Mouse (Mus musculus): ENCODE data around the gene Zfp276. TPM values are rescaled to one million over a fixed set of nuclear protein-coding genes. Genes with fewer than 3 reads are reported as not detected.

Gene Zfp276
- total and polyA plus RNA-seq, 2 experiments from 2014 or later, result 14.8 to 37.3 TPM

GRCm38 (mm10) chr8:123234918-123235519, 19.0 kb upstream of the Zfp276 start:
- Histone ChIP-seq H3K27ac (ENCODE audit: low read depth, low read length) (no peak overlapping the region), H3K4me2 (ENCODE audit: low read depth) (peak overlapping the region; percentile 84), H3K9ac (peak overlapping the region; percentile 64), H3K36me3 (ENCODE audit: insufficient read depth) (no peaks in the 10 kb centered on the region), H3K27me3 (ENCODE audit: insufficient read depth, low read length) (peaks cover 7% of the 10 kb centered on the region; the same call in 1 of the 2 replicates), H3K4me3 (ENCODE audit: low read depth, low read length) (peak overlapping the region; percentile 54), H3K9me3 (ENCODE audit: low read length) (no peaks in the 10 kb centered on the region), H3K4me1 (ENCODE audit: insufficient read depth) (peaks cover 15% of the 10 kb centered on the region)
- DNase-seq, result peak; percentile 81
- 31% methylated on average over 13 of the region's 13 CpGs for WGBS
- ATAC-seq, result peak; percentile 21; the same call in 1 of the 2 replicates
- no peak for TF ChIP-seq CTCF (IDR thresholded peaks at IDR 0.05; ENCODE audit: low read depth)

- H3K9ac ChIP-seq, result peak within 1 kb of the TSS; percentile 64
- H3K27me3 ChIP-seq (ENCODE audit: insufficient read depth, low read length), result peaks cover 7% of the 10 kb centered on the region; the same call in 1 of the 2 replicates
- H3K9me3 ChIP-seq (ENCODE audit: low read length), result no peaks in the 10 kb centered on the region
- peak within 1 kb of the TSS; percentile 54 for H3K4me3 ChIP-seq (ENCODE audit: low read depth, low read length)
- no peaks in the 10 kb centered on the region for H3K36me3 ChIP-seq (ENCODE audit: insufficient read depth)
- peaks cover 15% of the 10 kb centered on the region for H3K4me1 ChIP-seq (ENCODE audit: insufficient read depth)
- 0 out of 2 replicates have a peak within 1 kb of the TSS, but pooled peaks have one; percentile 15 for H3K27ac ChIP-seq (ENCODE audit: low read depth, low read length)
- DNase-seq (peak; percentile 75), ATAC-seq (peak; percentile 84)
- WGBS, result 2% methylated on average over 57 of the region's 57 CpGs
- TF ChIP-seq CTCF (IDR thresholded peaks at IDR 0.05; ENCODE audit: low read depth), result peak; percentile 49
- H3K4me2 ChIP-seq (ENCODE audit: low read depth), result peak within 1 kb of the TSS; percentile 84
Measured at GRCm38 (mm10) chr8:123235520-123236497, 18.2 kb upstream of the Zfp276 start, which contains the start of gene Spata2l. Spata2l (minus strand) TSS chr8:123236233.

GRCm38 (mm10) chr8:123239398-123239797, 14.6 kb upstream of the Zfp276 start:
- ATAC-seq (no peak), DNase-seq (no peak)
- Histone ChIP-seq H3K9ac (no peak overlapping the region), H3K4me2 (ENCODE audit: low read depth) (no peak overlapping the region), H3K36me3 (ENCODE audit: insufficient read depth) (peaks cover 29% of the 10 kb centered on the region), H3K4me3 (ENCODE audit: low read depth, low read length) (no peak overlapping the region), H3K27ac (ENCODE audit: low read depth, low read length) (no peak overlapping the region), H3K27me3 (ENCODE audit: insufficient read depth, low read length) (peaks cover 7% of the 10 kb centered on the region; the same call in 1 of the 2 replicates), H3K4me1 (ENCODE audit: insufficient read depth) (peaks cover 15% of the 10 kb centered on the region), H3K9me3 (ENCODE audit: low read length) (no peaks in the 10 kb centered on the region)
- no peak for TF ChIP-seq CTCF (IDR thresholded peaks at IDR 0.05; ENCODE audit: low read depth)
- 86% methylated on average over 10 of the region's 10 CpGs for WGBS

- ATAC-seq (no peak), DNase-seq (no peak)
- Histone ChIP-seq H3K4me3 (ENCODE audit: low read depth, low read length) (no peak overlapping the region), H3K4me1 (ENCODE audit: insufficient read depth) (no peaks in the 10 kb centered on the region), H3K36me3 (ENCODE audit: insufficient read depth) (peaks cover 57% of the 10 kb centered on the region), H3K9me3 (ENCODE audit: low read length) (no peaks in the 10 kb centered on the region), H3K9ac (no peak overlapping the region), H3K27me3 (ENCODE audit: insufficient read depth, low read length) (no peaks in the 10 kb centered on the region), H3K27ac (ENCODE audit: low read depth, low read length) (no peak overlapping the region), H3K4me2 (ENCODE audit: low read depth) (no peak overlapping the region)
- 92% methylated on average over 7 of the region's 7 CpGs for WGBS
- TF ChIP-seq CTCF (IDR thresholded peaks at IDR 0.05; ENCODE audit: low read depth), result no peak
Measured at GRCm38 (mm10) chr8:123242107-123242923, 11.7 kb upstream of the Zfp276 start.

- WGBS, result 66% methylated on average over 11 of the region's 11 CpGs
Measured at GRCm38 (mm10) chr8:123243053-123243452, 10.9 kb upstream of the Zfp276 start.

GRCm38 (mm10) chr8:123244382-123244781, 9.6 kb upstream of the Zfp276 start:
- DNase-seq (no peak), ATAC-seq (no peak)
- no peak for TF ChIP-seq CTCF (IDR thresholded peaks at IDR 0.05; ENCODE audit: low read depth)
- WGBS, result 91% methylated on average over 4 of the region's 4 CpGs
- no peaks in the 10 kb centered on the region for H3K27me3 ChIP-seq (ENCODE audit: insufficient read depth, low read length)
- H3K4me1 ChIP-seq (ENCODE audit: insufficient read depth), result no peaks in the 10 kb centered on the region
- no peak overlapping the region for H3K4me2 ChIP-seq (ENCODE audit: low read depth)
- H3K9me3 ChIP-seq (ENCODE audit: low read length), result no peaks in the 10 kb centered on the region
- no peak overlapping the region for H3K4me3 ChIP-seq (ENCODE audit: low read depth, low read length)
- H3K36me3 ChIP-seq (ENCODE audit: insufficient read depth), result peaks cover 78% of the 10 kb centered on the region
- H3K9ac ChIP-seq, result no peak overlapping the region
- H3K27ac ChIP-seq (ENCODE audit: low read depth, low read length), result no peak overlapping the region

More at GRCm38 (mm10) chr8:123243053-123243452, 10.9 kb upstream of the Zfp276 start:
- H3K27ac ChIP-seq (ENCODE audit: low read depth, low read length), result no peak overlapping the region
- no peaks in the 10 kb centered on the region for H3K27me3 ChIP-seq (ENCODE audit: insufficient read depth, low read length)
- no peak for DNase-seq
- no peaks in the 10 kb centered on the region for H3K4me1 ChIP-seq (ENCODE audit: insufficient read depth)
- no peak for ATAC-seq
- no peak overlapping the region for H3K4me2 ChIP-seq (ENCODE audit: low read depth)
- H3K9me3 ChIP-seq (ENCODE audit: low read length), result no peaks in the 10 kb centered on the region
- no peak for TF ChIP-seq CTCF (IDR thresholded peaks at IDR 0.05; ENCODE audit: low read depth)
- H3K36me3 ChIP-seq (ENCODE audit: insufficient read depth), result peaks cover 64% of the 10 kb centered on the region
- H3K9ac ChIP-seq, result no peak overlapping the region
- no peak overlapping the region for H3K4me3 ChIP-seq (ENCODE audit: low read depth, low read length)

All from forebrain, postnatal 0 days (tissue).